Mouse (Mus musculus): ENCODE data around the gene Smoc2. TPM values are rescaled to one million over a fixed set of nuclear protein-coding genes. Genes with fewer than 3 reads are reported as not detected.

The Smoc2 gene
- total and polyA plus RNA-seq, 2 experiments from 2014 or later: 4.5 to 5.2 TPM

GRCm38 (mm10) chr17:14249595-14249994 is 29.7 kb upstream of the Smoc2 start:
- Histone ChIP-seq H3K27me3 (ENCODE audit: insufficient read depth, low read length) (no peaks in the 10 kb centered on the region), H3K4me1 (ENCODE audit: insufficient read depth, low read length) (no peaks in the 10 kb centered on the region), H3K9me3 (ENCODE audit: low read length) (no peaks in the 10 kb centered on the region), H3K36me3 (ENCODE audit: insufficient read depth, low read length) (no peaks in the 10 kb centered on the region), H3K4me2 (ENCODE audit: low read depth, low read length, poor library complexity, severe bottlenecking) (no peak overlapping the region), H3K4me3 (ENCODE audit: low read depth, low read length) (no peak overlapping the region), H3K27ac (ENCODE audit: low read depth, low read length) (no peak overlapping the region), H3K9ac (replicated peaks; ENCODE audit: low read length, poor library complexity, severe bottlenecking) (no peak overlapping the region)
- no peak for TF ChIP-seq CTCF (IDR thresholded peaks at IDR 0.05)
- ATAC-seq (ENCODE audit: low FRiP score) (no peak), DNase-seq (ENCODE audit: low spot score) (no peak)
- WGBS: 79% methylated on average over 4 of the region's 4 CpGs

- H3K27me3 ChIP-seq (ENCODE audit: insufficient read depth, low read length): no peaks in the 10 kb centered on the region
- no peak overlapping the region for H3K27ac ChIP-seq (ENCODE audit: low read depth, low read length)
- H3K4me1 ChIP-seq (ENCODE audit: insufficient read depth, low read length): no peaks in the 10 kb centered on the region
- no peak overlapping the region for H3K9ac ChIP-seq (replicated peaks; ENCODE audit: low read length, poor library complexity, severe bottlenecking)
- no peaks in the 10 kb centered on the region for H3K36me3 ChIP-seq (ENCODE audit: insufficient read depth, low read length)
- ATAC-seq (ENCODE audit: low FRiP score) (no peak), DNase-seq (ENCODE audit: low spot score) (no peak)
- WGBS: 86% methylated on average over 8 of the region's 8 CpGs
- no peak overlapping the region for H3K4me3 ChIP-seq (ENCODE audit: low read depth, low read length)
- H3K9me3 ChIP-seq (ENCODE audit: low read length): no peaks in the 10 kb centered on the region
- no peak for TF ChIP-seq CTCF (IDR thresholded peaks at IDR 0.05)
- H3K4me2 ChIP-seq (ENCODE audit: low read depth, low read length, poor library complexity, severe bottlenecking): no peak overlapping the region
Observed at GRCm38 (mm10) chr17:14250401-14250800, 28.9 kb upstream of the Smoc2 start.

- Histone ChIP-seq H3K27ac (ENCODE audit: low read depth, low read length) (no peak overlapping the region), H3K4me2 (ENCODE audit: low read depth, low read length, poor library complexity, severe bottlenecking) (no peak overlapping the region), H3K9ac (replicated peaks; ENCODE audit: low read length, poor library complexity, severe bottlenecking) (no peak overlapping the region), H3K4me1 (ENCODE audit: insufficient read depth, low read length) (no peaks in the 10 kb centered on the region), H3K27me3 (ENCODE audit: insufficient read depth, low read length) (no peaks in the 10 kb centered on the region), H3K36me3 (ENCODE audit: insufficient read depth, low read length) (no peaks in the 10 kb centered on the region), H3K4me3 (ENCODE audit: low read depth, low read length) (no peak overlapping the region), H3K9me3 (ENCODE audit: low read length) (no peaks in the 10 kb centered on the region)
- DNase-seq (ENCODE audit: low spot score): no peak
- no peak for ATAC-seq (ENCODE audit: low FRiP score)
- TF ChIP-seq CTCF (IDR thresholded peaks at IDR 0.05): no peak
- WGBS: 77% methylated on average over 7 of the region's 7 CpGs
Observed at GRCm38 (mm10) chr17:14252456-14252855, 26.9 kb upstream of the Smoc2 start.

GRCm38 (mm10) chr17:14254616-14255015 is 24.7 kb upstream of the Smoc2 start:
- 86% methylated on average over 5 of the region's 5 CpGs for WGBS

GRCm38 (mm10) chr17:14257799-14258520 is 21.3 kb upstream of the Smoc2 start:
- 86% methylated on average over 7 of the region's 7 CpGs for WGBS
- Histone ChIP-seq H3K27ac (ENCODE audit: low read depth, low read length) (no peak overlapping the region), H3K4me2 (ENCODE audit: low read depth, low read length, poor library complexity, severe bottlenecking) (no peak overlapping the region), H3K4me3 (ENCODE audit: low read depth, low read length) (no peak overlapping the region), H3K27me3 (ENCODE audit: insufficient read depth, low read length) (no peaks in the 10 kb centered on the region), H3K9ac (replicated peaks; ENCODE audit: low read length, poor library complexity, severe bottlenecking) (no peak overlapping the region), H3K4me1 (ENCODE audit: insufficient read depth, low read length) (no peaks in the 10 kb centered on the region), H3K36me3 (ENCODE audit: insufficient read depth, low read length) (no peaks in the 10 kb centered on the region), H3K9me3 (ENCODE audit: low read length) (no peaks in the 10 kb centered on the region)
- no peak for DNase-seq (ENCODE audit: low spot score)
- no peak for ATAC-seq (ENCODE audit: low FRiP score)
- no peak for TF ChIP-seq CTCF (IDR thresholded peaks at IDR 0.05)

More at GRCm38 (mm10) chr17:14254616-14255015, 24.7 kb upstream of the Smoc2 start:
- Histone ChIP-seq H3K36me3 (ENCODE audit: insufficient read depth, low read length) (no peaks in the 10 kb centered on the region), H3K27me3 (ENCODE audit: insufficient read depth, low read length) (no peaks in the 10 kb centered on the region), H3K4me2 (ENCODE audit: low read depth, low read length, poor library complexity, severe bottlenecking) (no peak overlapping the region), H3K4me1 (ENCODE audit: insufficient read depth, low read length) (no peaks in the 10 kb centered on the region), H3K27ac (ENCODE audit: low read depth, low read length) (no peak overlapping the region), H3K4me3 (ENCODE audit: low read depth, low read length) (no peak overlapping the region), H3K9ac (replicated peaks; ENCODE audit: low read length, poor library complexity, severe bottlenecking) (no peak overlapping the region), H3K9me3 (ENCODE audit: low read length) (no peaks in the 10 kb centered on the region)
- DNase-seq (ENCODE audit: low spot score): no peak
- no peak for TF ChIP-seq CTCF (IDR thresholded peaks at IDR 0.05)
- no peak for ATAC-seq (ENCODE audit: low FRiP score)

GRCm38 (mm10) chr17:14258906-14259305 is 20.4 kb upstream of the Smoc2 start:
- Histone ChIP-seq H3K27me3 (ENCODE audit: insufficient read depth, low read length) (no peaks in the 10 kb centered on the region), H3K27ac (ENCODE audit: low read depth, low read length) (no peak overlapping the region), H3K9me3 (ENCODE audit: low read length) (no peaks in the 10 kb centered on the region), H3K36me3 (ENCODE audit: insufficient read depth, low read length) (no peaks in the 10 kb centered on the region), H3K4me2 (ENCODE audit: low read depth, low read length, poor library complexity, severe bottlenecking) (no peak overlapping the region), H3K4me3 (ENCODE audit: low read depth, low read length) (no peak overlapping the region), H3K4me1 (ENCODE audit: insufficient read depth, low read length) (no peaks in the 10 kb centered on the region), H3K9ac (replicated peaks; ENCODE audit: low read length, poor library complexity, severe bottlenecking) (no peak overlapping the region)
- 40% methylated on average over 6 of the region's 6 CpGs for WGBS
- ATAC-seq (ENCODE audit: low FRiP score) (no peak), DNase-seq (ENCODE audit: low spot score) (no peak)
- TF ChIP-seq CTCF (IDR thresholded peaks at IDR 0.05): no peak
